Mouse (Mus musculus): ENCODE results near the gene Arih1. TPM values are rescaled to one million over a fixed set of nuclear protein-coding genes. Genes with fewer than 3 reads are reported as not detected.
"Not testable (repeated sequence)": the region's sequence is repeated elsewhere in the genome, so short reads cannot be mapped to it uniquely, and the experiment has no call there.

Arih1 gene
- polyA plus RNA-seq, 1 experiment = 34.1 TPM

DNA sequence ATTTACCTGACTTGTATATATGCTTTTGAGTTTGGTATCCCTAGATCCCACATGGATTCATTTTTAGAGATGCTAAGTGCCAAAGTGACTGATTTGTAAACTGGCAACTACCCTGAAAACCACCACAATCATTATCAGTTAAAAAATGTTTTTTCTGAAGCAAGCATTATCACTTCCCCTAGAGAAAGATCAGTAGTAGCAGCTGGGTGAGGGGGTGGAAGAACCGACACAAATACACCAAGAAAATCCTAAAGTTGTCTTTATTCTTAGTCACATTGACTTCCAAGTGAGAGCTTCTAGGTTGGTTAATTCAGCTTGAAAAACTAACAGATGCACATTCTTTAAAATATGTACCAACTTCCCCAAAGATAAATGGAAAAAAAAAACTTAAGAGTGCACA, 98.1 kb downstream of the Arih1 start:
- no peak overlapping the region for H3K4me3 ChIP-seq (ENCODE audit: control insufficient read depth, insufficient read depth, low read length)
- WGBS = 65% methylated on average over 1 of the region's 1 CpGs

GRCm38 (mm10) chr9:59387461-59387860, 99.0 kb downstream of the Arih1 start:
- no peaks in the 10 kb centered on the region for H3K4me1 ChIP-seq (replicated peaks; ENCODE audit: control insufficient read depth, insufficient read depth, low read length)
- no peak overlapping the region for H3K4me3 ChIP-seq (ENCODE audit: control insufficient read depth, insufficient read depth, low read length)
- H3K27ac ChIP-seq (ENCODE audit: control insufficient read depth, insufficient read depth, low read length) = no peak overlapping the region
- peaks cover 15% of the 10 kb centered on the region for H3K36me3 ChIP-seq (ENCODE audit: control insufficient read depth, insufficient read depth, low read length)
- DNase-seq = no peak
- TF ChIP-seq POLR2A (IDR thresholded peaks at IDR 0.05; ENCODE audit: control insufficient read depth, extremely low read depth, insufficient read depth, low read length, poor library complexity) (no peak), CTCF (IDR thresholded peaks at IDR 0.05; ENCODE audit: borderline replicate concordance, control insufficient read depth, extremely low read depth, insufficient read depth, low read length, poor library complexity) (no peak)
- no peaks in the 10 kb centered on the region for H3K27me3 ChIP-seq (ENCODE audit: control insufficient read depth, insufficient read depth, low read length)
- WGBS = 72% methylated on average over 3 of the region's 3 CpGs

More for the DNA sequence above, 98.1 kb downstream of the Arih1 start:
- DNase-seq = no peak
- no peak overlapping the region for H3K27ac ChIP-seq (ENCODE audit: control insufficient read depth, insufficient read depth, low read length)
- TF ChIP-seq CTCF (IDR thresholded peaks at IDR 0.05; ENCODE audit: borderline replicate concordance, control insufficient read depth, extremely low read depth, insufficient read depth, low read length, poor library complexity) (no peak), POLR2A (IDR thresholded peaks at IDR 0.05; ENCODE audit: control insufficient read depth, extremely low read depth, insufficient read depth, low read length, poor library complexity) (no peak)
- H3K36me3 ChIP-seq (ENCODE audit: control insufficient read depth, insufficient read depth, low read length) = peaks cover 23% of the 10 kb centered on the region
- no peaks in the 10 kb centered on the region for H3K27me3 ChIP-seq (ENCODE audit: control insufficient read depth, insufficient read depth, low read length)
- H3K4me1 ChIP-seq (replicated peaks; ENCODE audit: control insufficient read depth, insufficient read depth, low read length) = no peaks in the 10 kb centered on the region

DNA sequence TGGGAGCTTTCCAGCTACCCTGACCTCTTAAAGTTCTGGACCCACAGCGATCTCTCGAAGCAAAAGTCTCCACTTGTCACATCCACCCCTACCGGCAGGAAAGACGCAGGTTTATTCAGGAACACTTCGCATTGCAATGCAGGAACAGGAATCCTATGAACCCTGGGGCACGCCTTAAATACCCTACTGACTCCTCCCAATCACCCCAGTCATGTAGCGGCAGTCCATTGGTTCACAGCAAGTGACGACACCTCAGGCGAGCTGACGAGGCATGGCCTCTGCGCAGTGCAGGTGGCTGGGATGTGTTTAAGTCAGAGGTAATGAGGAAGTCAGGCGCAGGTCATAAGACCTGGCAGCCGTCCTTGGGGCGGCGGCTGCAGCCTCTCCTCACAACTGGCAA, 110.8 kb downstream of the Arih1 start:
- WGBS = 96% methylated on average over 15 of the region's 15 CpGs

GRCm38 (mm10) chr9:59369646-59370045, 116.8 kb downstream of the Arih1 start:
- Histone ChIP-seq H3K27me3 (ENCODE audit: control insufficient read depth, insufficient read depth, low read length) (no peaks in the 10 kb centered on the region), H3K27ac (ENCODE audit: control insufficient read depth, insufficient read depth, low read length) (no peak overlapping the region), H3K36me3 (ENCODE audit: control insufficient read depth, insufficient read depth, low read length) (no peaks in the 10 kb centered on the region), H3K4me1 (replicated peaks; ENCODE audit: control insufficient read depth, insufficient read depth, low read length) (no peaks in the 10 kb centered on the region), H3K4me3 (ENCODE audit: control insufficient read depth, insufficient read depth, low read length) (no peak overlapping the region)
- WGBS = 94% methylated on average over 9 of the region's 9 CpGs
- TF ChIP-seq CTCF (IDR thresholded peaks at IDR 0.05; ENCODE audit: borderline replicate concordance, control insufficient read depth, extremely low read depth, insufficient read depth, low read length, poor library complexity) = no peak
- DNase-seq = no peak

More for the DNA sequence above, 110.8 kb downstream of the Arih1 start:
- H3K4me1 ChIP-seq (replicated peaks; ENCODE audit: control insufficient read depth, insufficient read depth, low read length) = no peaks in the 10 kb centered on the region
- H3K27me3 ChIP-seq (ENCODE audit: control insufficient read depth, insufficient read depth, low read length) = no peaks in the 10 kb centered on the region
- no peak overlapping the region for H3K27ac ChIP-seq (ENCODE audit: control insufficient read depth, insufficient read depth, low read length)
- no peak overlapping the region for H3K4me3 ChIP-seq (ENCODE audit: control insufficient read depth, insufficient read depth, low read length)
- no peak for DNase-seq
- TF ChIP-seq POLR2A (IDR thresholded peaks at IDR 0.05; ENCODE audit: control insufficient read depth, extremely low read depth, insufficient read depth, low read length, poor library complexity) (no peak), CTCF (IDR thresholded peaks at IDR 0.05; ENCODE audit: borderline replicate concordance, control insufficient read depth, extremely low read depth, insufficient read depth, low read length, poor library complexity) (no peak)
- no peaks in the 10 kb centered on the region for H3K36me3 ChIP-seq (ENCODE audit: control insufficient read depth, insufficient read depth, low read length)

DNA sequence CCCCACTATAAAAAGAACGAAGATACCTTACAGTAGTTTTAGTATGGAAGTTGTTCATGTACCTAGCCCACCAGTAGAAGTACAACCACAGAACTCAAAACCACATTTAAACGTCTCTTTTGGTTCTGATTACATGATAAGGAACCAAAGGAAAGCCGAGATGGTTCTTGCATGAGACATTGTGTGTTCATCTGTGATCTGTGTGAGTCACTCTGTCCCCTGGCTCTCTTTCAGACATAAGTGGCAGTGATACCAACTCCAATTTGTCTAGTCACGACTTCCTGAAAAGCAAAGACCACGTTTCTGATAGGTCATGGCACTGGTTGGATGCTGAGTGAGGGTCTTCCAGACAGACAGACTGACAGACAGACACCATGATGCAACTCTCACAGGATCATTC, 117.2 kb downstream of the Arih1 start:
- no peak for DNase-seq
- Histone ChIP-seq H3K27ac (ENCODE audit: control insufficient read depth, insufficient read depth, low read length) (no peak overlapping the region), H3K27me3 (ENCODE audit: control insufficient read depth, insufficient read depth, low read length) (no peaks in the 10 kb centered on the region), H3K36me3 (ENCODE audit: control insufficient read depth, insufficient read depth, low read length) (no peaks in the 10 kb centered on the region), H3K4me1 (replicated peaks; ENCODE audit: control insufficient read depth, insufficient read depth, low read length) (no peaks in the 10 kb centered on the region), H3K4me3 (ENCODE audit: control insufficient read depth, insufficient read depth, low read length) (no peak overlapping the region)
- TF ChIP-seq CTCF (IDR thresholded peaks at IDR 0.05; ENCODE audit: borderline replicate concordance, control insufficient read depth, extremely low read depth, insufficient read depth, low read length, poor library complexity) (no peak), POLR2A (IDR thresholded peaks at IDR 0.05; ENCODE audit: control insufficient read depth, extremely low read depth, insufficient read depth, low read length, poor library complexity) (no peak)
- WGBS = 23% methylated on average over 5 of the region's 5 CpGs

DNA sequence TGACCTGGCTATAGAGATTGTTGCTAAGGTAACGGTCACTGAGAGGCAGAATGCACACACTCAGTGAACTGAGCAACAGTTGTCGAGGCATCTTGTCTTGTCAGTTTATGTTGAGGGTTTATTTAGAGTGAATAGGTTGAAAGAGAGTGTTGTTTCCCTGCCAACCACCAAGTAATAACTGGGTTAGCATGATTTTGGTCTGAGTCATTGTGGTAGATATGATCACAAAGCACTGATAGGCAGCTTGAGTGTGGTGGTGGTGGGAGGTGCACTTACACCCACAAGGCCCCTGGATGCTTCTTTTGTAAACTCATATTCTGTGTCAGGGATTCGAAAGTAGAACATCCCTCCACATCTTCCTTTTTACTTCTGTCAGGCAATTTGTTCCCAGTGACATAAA, 125.9 kb downstream of the Arih1 start:
- 32% methylated on average over 2 of the region's 3 CpGs for WGBS
- DNase-seq; H3K4me1 ChIP-seq (replicated peaks; ENCODE audit: control insufficient read depth, insufficient read depth, low read length); H3K27ac ChIP-seq (ENCODE audit: control insufficient read depth, insufficient read depth, low read length); H3K4me3 ChIP-seq (ENCODE audit: control insufficient read depth, insufficient read depth, low read length); H3K27me3 ChIP-seq (ENCODE audit: control insufficient read depth, insufficient read depth, low read length); H3K36me3 ChIP-seq (ENCODE audit: control insufficient read depth, insufficient read depth, low read length): not testable (repeated sequence)

GRCm38 (mm10) chr9:59358041-59358440, 128.4 kb downstream of the Arih1 start:
- not testable (repeated sequence) for H3K36me3 ChIP-seq (ENCODE audit: control insufficient read depth, insufficient read depth, low read length); DNase-seq; H3K4me1 ChIP-seq (replicated peaks; ENCODE audit: control insufficient read depth, insufficient read depth, low read length); H3K27ac ChIP-seq (ENCODE audit: control insufficient read depth, insufficient read depth, low read length); H3K4me3 ChIP-seq (ENCODE audit: control insufficient read depth, insufficient read depth, low read length); H3K27me3 ChIP-seq (ENCODE audit: control insufficient read depth, insufficient read depth, low read length)
- 77% methylated on average over 1 of the region's 1 CpGs for WGBS
